16 mouse cellular contexts compared by ENCODE assay signal in the genomic region with DNA sequence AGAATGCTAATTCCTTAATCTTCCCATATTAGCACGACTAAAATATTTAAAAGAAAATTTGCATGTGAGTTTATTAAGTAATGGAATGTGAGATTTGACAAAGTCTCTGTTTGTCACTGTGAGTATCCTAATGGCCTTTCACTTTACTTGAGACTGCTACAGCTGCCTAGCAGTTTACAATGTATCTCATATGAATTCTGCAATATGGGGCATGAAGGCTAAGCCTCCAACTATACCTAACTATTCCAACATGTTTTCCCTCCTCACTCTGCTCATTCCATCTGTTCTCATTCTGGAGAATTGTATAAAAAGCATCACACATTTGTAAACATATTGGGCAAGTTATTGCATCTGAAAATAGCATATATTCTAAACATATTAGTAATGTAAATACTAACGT.
"Had no signal": no experiment of that assay in that cellular context is flagged by ENCODE, and none has a peak within 500 bp of the region (broad histone marks: within the 10 kb centered on the region; RNA-seq: fewer than 3 reads in every experiment).

No protein-coding gene starts in this region.

- H3K9me3 ChIP-seq: lung, embryonic 15.5 days; midbrain, embryonic 13.5 days; midbrain, embryonic 15.5 days; stomach, embryonic 15.5 days had no signal

- H3K4me2 ChIP-seq: lung, embryonic 15.5 days; midbrain, embryonic 11.5 days; midbrain, embryonic 13.5 days; midbrain, embryonic 15.5 days; stomach, embryonic 15.5 days had no signal

- H3K36me3 ChIP-seq: lung, embryonic 15.5 days; midbrain, embryonic 13.5 days; midbrain, embryonic 15.5 days; stomach, embryonic 15.5 days had no signal

- H3K9ac ChIP-seq: lung, embryonic 15.5 days; midbrain, embryonic 13.5 days; midbrain, embryonic 15.5 days; stomach, embryonic 15.5 days had no signal

- H3K27me3 ChIP-seq: lung, embryonic 15.5 days; megakaryocyte, embryonic 14.5 days; midbrain, embryonic 13.5 days; midbrain, embryonic 15.5 days; stomach, embryonic 15.5 days had no signal

- H3K4me1 ChIP-seq: lung, embryonic 15.5 days; megakaryocyte, embryonic 14.5 days; midbrain, embryonic 13.5 days; midbrain, embryonic 15.5 days; stomach, embryonic 15.5 days had no signal

- H3K27ac ChIP-seq: lung, embryonic 15.5 days; macrophage; midbrain, embryonic 13.5 days; midbrain, embryonic 15.5 days; stomach, embryonic 15.5 days; stomach, postnatal 0 days had no signal

- DNase-seq: lung, adult 2 months; lung, postnatal 14 days; lung, postnatal 36 days; right cerebral cortex, postnatal 14 days; thymus, adult 2 months; thymus, postnatal 25 days; thymus, postnatal 4 days had no signal

- H3K4me3 ChIP-seq: lung, embryonic 15.5 days; megakaryocyte, embryonic 14.5 days; midbrain, embryonic 13.5 days; midbrain, embryonic 15.5 days; stomach, embryonic 15.5 days had no signal

- ATAC-seq: lung, postnatal 0 days; midbrain, embryonic 13.5 days; midbrain, embryonic 15.5 days had no signal
